In the genomic region with DNA sequence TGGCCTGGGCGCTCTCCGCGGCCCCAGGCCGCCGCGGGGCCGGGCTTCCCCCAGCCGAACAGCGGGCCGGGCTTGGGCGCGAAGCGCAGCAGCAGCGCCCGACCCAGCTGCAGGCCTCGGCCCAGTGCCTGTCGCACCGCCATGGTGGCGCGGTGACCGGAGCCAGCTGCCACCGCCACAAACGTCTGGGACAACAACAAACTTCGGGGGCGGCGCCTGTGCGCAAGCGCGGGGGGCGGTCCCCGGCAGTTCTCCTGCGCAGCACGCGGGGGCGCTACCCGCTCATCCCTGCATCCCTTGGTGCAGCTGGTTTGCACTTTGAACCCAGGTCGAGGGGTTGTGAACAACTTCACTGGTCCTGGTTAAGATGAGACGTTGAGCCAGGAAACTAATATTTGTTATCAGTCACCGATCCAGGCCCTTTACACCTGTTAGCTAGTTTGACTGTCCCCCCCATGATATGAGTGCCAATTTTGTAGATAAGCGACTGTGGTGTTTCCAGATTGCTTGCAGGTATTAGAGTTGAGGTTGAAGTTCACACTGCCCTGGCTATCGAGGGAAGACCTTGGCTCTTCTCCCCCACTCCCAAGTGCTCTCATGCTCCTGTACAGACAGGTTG, we compare ENCODE assay signal across 8 mouse cellular contexts. TPM values are rescaled to one million over a fixed set of nuclear protein-coding genes. Genes with fewer than 3 reads are reported as not detected.
DNase-seq lines count a peak whose midpoint lies in the region; ATAC-seq and TF ChIP-seq lines count a peak whose summit lies in the region.

Gene Pink1 (minus strand): TSS at position 231 of the 619 bp plus-strand sequence.

- 3% methylated on average over 40 of the region's 41 CpGs for WGBS in forebrain, postnatal 0 days
- 2% methylated on average over 41 of the region's 41 CpGs for WGBS in lung, adult 2 months
- 5% methylated on average over 33 of the region's 41 CpGs for WGBS in neural tube, embryonic 15.5 days

- peaks cover 10% of the 10 kb centered on the region for H3K4me1 ChIP-seq in G1E (ENCODE audit: insufficient read depth, low read depth, low read length)
- 0 out of 2 replicates have a peak, but pooled peaks cover 12% of the 10 kb centered on the region for H3K4me1 ChIP-seq in forebrain, postnatal 0 days (ENCODE audit: insufficient read depth)
- peaks cover 10% of the 10 kb centered on the region for H3K4me1 ChIP-seq in lung, adult 2 months (ENCODE audit: control insufficient read depth, insufficient read depth, low read length)
- H3K4me1 ChIP-seq in neural tube, embryonic 15.5 days, result peaks cover 39% of the 10 kb centered on the region

- peak within 1 kb of the TSS; percentile 94 for H3K27ac ChIP-seq in forebrain, postnatal 0 days (ENCODE audit: low read depth, low read length)
- H3K27ac ChIP-seq in layer of hippocampus, adult 2 months, result peak within 1 kb of the TSS; percentile 99
- H3K27ac ChIP-seq in neural tube, embryonic 15.5 days (replicated peaks), result peak within 1 kb of the TSS; percentile 92

- H3K4me2 ChIP-seq in forebrain, postnatal 0 days (ENCODE audit: low read depth), result peak within 1 kb of the TSS; percentile 61
- peak within 1 kb of the TSS; percentile 64 for H3K4me2 ChIP-seq in neural tube, embryonic 15.5 days

- H3K9me3 ChIP-seq in G1E (replicated peaks), result peaks cover 2% of the 10 kb centered on the region; the same call in 1 of the 2 replicates
- no peaks in the 10 kb centered on the region for H3K9me3 ChIP-seq in forebrain, postnatal 0 days (ENCODE audit: low read length)
- H3K9me3 ChIP-seq in neural tube, embryonic 15.5 days (replicated peaks), result no peaks in the 10 kb centered on the region

- peaks cover 9% of the 10 kb centered on the region for H3K27me3 ChIP-seq in G1E (ENCODE audit: insufficient read depth, low read length)
- H3K27me3 ChIP-seq in forebrain, postnatal 0 days (ENCODE audit: insufficient read depth, low read length), result no peaks in the 10 kb centered on the region
- peaks cover 4% of the 10 kb centered on the region; the same call in 1 of the 2 replicates for H3K27me3 ChIP-seq in neural tube, embryonic 15.5 days (replicated peaks)

- H3K36me3 ChIP-seq in G1E (replicated peaks), result no peaks in the 10 kb centered on the region
- no peaks in the 10 kb centered on the region for H3K36me3 ChIP-seq in forebrain, postnatal 0 days (ENCODE audit: insufficient read depth)
- no peaks in the 10 kb centered on the region for H3K36me3 ChIP-seq in neural tube, embryonic 15.5 days

- TF ChIP-seq CTCF in G1E (IDR thresholded peaks at IDR 0.05; ENCODE audit: low read depth, low read length), result peak; percentile 90
- TF ChIP-seq CTCF in forebrain, postnatal 0 days (IDR thresholded peaks at IDR 0.05; ENCODE audit: low read depth), result peak; percentile 92
- peak; percentile 96 for TF ChIP-seq CTCF in layer of hippocampus, adult 2 months (conservative IDR thresholded peaks at IDR 0.05)
- TF ChIP-seq CTCF in lung, adult 2 months (IDR thresholded peaks at IDR 0.05; ENCODE audit: insufficient read depth, low read length), result peak; percentile 74

- H3K9ac ChIP-seq in forebrain, postnatal 0 days, result peak within 1 kb of the TSS; percentile 90
- H3K9ac ChIP-seq in neural tube, embryonic 15.5 days (replicated peaks), result peak within 1 kb of the TSS; percentile 65

- peak within 1 kb of the TSS; percentile 83 for H3K4me3 ChIP-seq in G1E (ENCODE audit: low read depth, low read length)
- peak within 1 kb of the TSS; percentile 98 for H3K4me3 ChIP-seq in forebrain, postnatal 0 days (ENCODE audit: low read depth, low read length)
- peak within 1 kb of the TSS; percentile 95 for H3K4me3 ChIP-seq in layer of hippocampus, adult 2 months
- peak within 1 kb of the TSS; percentile 73 for H3K4me3 ChIP-seq in lung, adult 2 months (replicated peaks; ENCODE audit: extremely low read depth, low read depth, low read length)
- peak within 1 kb of the TSS; percentile 90 for H3K4me3 ChIP-seq in neural tube, embryonic 15.5 days (replicated peaks)

- intact Hi-C loops in heart, postnatal 36 days (cut with DNase I), result loop anchor here (1.0 kb wide), 1 partner anchor 53 kb away; no protein-coding TSS in a partner anchor

- ATAC-seq in G1E (ENCODE audit: extremely low read depth, insufficient number of reproducible peaks, low FRiP score, poor library complexity, severe bottlenecking), result peak; percentile 47; the same call in 1 of the 2 replicates
- peak; percentile 84 for ATAC-seq in forebrain, postnatal 0 days
- peak; percentile 79 for ATAC-seq in neural tube, embryonic 15.5 days (ENCODE audit: low FRiP score)

- TF ChIP-seq POLR2A in lung, adult 2 months (IDR thresholded peaks at IDR 0.05; ENCODE audit: borderline replicate concordance, extremely low read depth, low read depth, low read length), result peak; percentile 84; the same call in 1 of the 2 replicates

- peak; percentile 88 for DNase-seq in G1E (ENCODE audit: low spot score)
- peak; percentile 88 to 97 for DNase-seq in cerebellum, adult 18-20 months
- DNase-seq in forebrain, postnatal 0 days, result peak; percentile 90
- DNase-seq in heart, postnatal 36 days, result peak; percentile 95
- peak; percentile 87 to 94 for DNase-seq in layer of hippocampus, adult 2 months (ENCODE audit: low spot score in 2 of 2)
- DNase-seq in lung, adult 2 months, result peak; percentile 93
- DNase-seq in testis, postnatal 10 days (ENCODE audit: low spot score), result peak; percentile 95

RNA-seq across cellular contexts. Expression of gene Pink1, which starts in this region (rescaled TPM):
- total RNA-seq in G1E (2014; fragmentation: Nextera tagmentation), result 9.3 and 15.0 TPM in 2 replicates
- 19.4 and 27.0 TPM in 2 replicates for total RNA-seq in G1E (2017)
- polyA plus RNA-seq in G1E (2012), result 26.5 and 30.1 TPM in 2 replicates
- 224 and 230 TPM in 2 replicates for total RNA-seq in forebrain, postnatal 0 days (2014; rRNA removed)
- 152 TPM in 2 replicates for polyA plus RNA-seq in forebrain, postnatal 0 days (2015; fragmentation: Nextera tagmentation; extraction: Ambion mirVana)
- 100 to 1,000 TPM; 629 to 755 TPM for total RNA-seq in heart, postnatal 36 days (2021)
- total RNA-seq in layer of hippocampus, adult 2 months (2021), result 100 to 1,000 TPM; 245 to 254 TPM
- polyA plus RNA-seq in lung, adult 2 months (2012; rRNA removed), result 178 and 182 TPM in 2 replicates
- polyA plus RNA-seq in neural tube, embryonic 15.5 days (2015; fragmentation: Nextera tagmentation; extraction: Ambion mirVana), result 87.9 and 103 TPM in 2 replicates

Comparison
In these comparisons a context has a peak if more than half of its experiments do, and no peak if none do; other contexts are left out.
1. Peak in every context shown above with its lines: DNase-seq, ATAC-seq, H3K4me3 ChIP-seq and H3K27ac ChIP-seq.